Mouse (Mus musculus): Measurements from ENCODE around the gene Fibp.

- TF ChIP-seq FLI1 (IDR thresholded peaks at IDR 0.05; ENCODE audit: low read length) (no peak), GATA1 (IDR thresholded peaks at IDR 0.05; ENCODE audit: borderline replicate concordance, low read length) (no peak)
These were observed 45.9 kb upstream of the Fibp start for GRCm38 (mm10) chr19:5414534-5414957.

All from megakaryocyte, embryonic 14.5 days (primary cell).